Mouse (Mus musculus): Measurements from ENCODE around the gene Cacna1b. TPM values are rescaled to one million over a fixed set of nuclear protein-coding genes. Genes with fewer than 3 reads are reported as not detected.

Cacna1b gene
- polyA plus RNA-seq, 1 experiment from 2014 or later = 0.23 TPM

- DNase-seq (ENCODE audit: low spot score) = peak; percentile 48
- Histone ChIP-seq H3K4me3 (ENCODE audit: low read depth, low read length) (peak overlapping the region; percentile 26; the same call in 1 of the 2 replicates), H3K36me3 (ENCODE audit: control insufficient read depth, insufficient read depth, low read length) (no peaks in the 10 kb centered on the region), H3K27ac (ENCODE audit: low read depth, low read length) (no peak overlapping the region), H3K4me1 (replicated peaks; ENCODE audit: control insufficient read depth, insufficient read depth, low read length) (no peaks in the 10 kb centered on the region), H3K9ac (ENCODE audit: low read depth, low read length) (no peak overlapping the region), H3K9me3 (ENCODE audit: control insufficient read depth, low read length) (no peaks in the 10 kb centered on the region), H3K4me2 (peak overlapping the region; percentile 55), H3K27me3 (replicated peaks; ENCODE audit: control insufficient read depth, insufficient read depth, low read length) (peaks cover 18% of the 10 kb centered on the region)
- ATAC-seq (replicated peaks; ENCODE audit: low FRiP score) = no peak; the same call in 1 of the 2 replicates
- WGBS = 23% methylated on average over 50 of the region's 50 CpGs
Observed at GRCm38 (mm10) chr2:24679012-24679651, 83.8 kb downstream of the Cacna1b start.

DNA sequence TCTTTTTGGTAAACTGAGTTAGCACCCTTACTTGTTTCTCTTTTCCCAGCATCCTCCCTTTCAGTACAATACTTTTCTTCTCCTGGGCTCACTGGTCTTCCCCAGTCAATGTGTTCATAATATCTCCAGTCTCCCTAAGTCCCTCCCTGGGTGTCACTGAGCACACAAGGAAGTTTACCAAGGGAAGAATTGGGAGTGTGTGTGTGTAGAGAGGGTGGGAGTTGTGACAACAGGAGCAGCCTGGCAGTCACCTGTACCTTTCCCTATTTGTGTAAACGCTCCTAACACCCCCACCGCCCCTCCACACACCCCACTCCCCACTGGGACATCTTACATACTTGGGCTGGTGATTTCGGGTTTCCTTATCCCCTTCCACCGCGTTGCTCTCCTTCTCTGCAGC is 84.4 kb downstream of the Cacna1b start:
- H3K9ac ChIP-seq (ENCODE audit: low read depth, low read length) = no peak overlapping the region
- H3K36me3 ChIP-seq (ENCODE audit: control insufficient read depth, insufficient read depth, low read length) = no peaks in the 10 kb centered on the region
- no peak overlapping the region for H3K27ac ChIP-seq (ENCODE audit: low read depth, low read length)
- H3K27me3 ChIP-seq (replicated peaks; ENCODE audit: control insufficient read depth, insufficient read depth, low read length) = peaks cover 18% of the 10 kb centered on the region
- H3K4me2 ChIP-seq = peak overlapping the region; percentile 55
- DNase-seq (ENCODE audit: low spot score) (no peak), ATAC-seq (replicated peaks; ENCODE audit: low FRiP score) (no peak)
- no peaks in the 10 kb centered on the region for H3K4me1 ChIP-seq (replicated peaks; ENCODE audit: control insufficient read depth, insufficient read depth, low read length)
- H3K9me3 ChIP-seq (ENCODE audit: control insufficient read depth, low read length) = no peaks in the 10 kb centered on the region
- no peak overlapping the region for H3K4me3 ChIP-seq (ENCODE audit: low read depth, low read length)
- 67% methylated on average over 5 of the region's 5 CpGs for WGBS

GRCm38 (mm10) chr2:24678110-24678509 is 84.8 kb downstream of the Cacna1b start:
- no peaks in the 10 kb centered on the region for H3K4me1 ChIP-seq (replicated peaks; ENCODE audit: control insufficient read depth, insufficient read depth, low read length)
- ATAC-seq (replicated peaks; ENCODE audit: low FRiP score) = no peak
- no peaks in the 10 kb centered on the region for H3K9me3 ChIP-seq (ENCODE audit: control insufficient read depth, low read length)
- no peak overlapping the region for H3K27ac ChIP-seq (ENCODE audit: low read depth, low read length)
- no peak overlapping the region for H3K4me2 ChIP-seq
- no peak for DNase-seq (ENCODE audit: low spot score)
- H3K27me3 ChIP-seq (replicated peaks; ENCODE audit: control insufficient read depth, insufficient read depth, low read length) = peaks cover 18% of the 10 kb centered on the region
- 70% methylated on average over 4 of the region's 4 CpGs for WGBS
- no peaks in the 10 kb centered on the region for H3K36me3 ChIP-seq (ENCODE audit: control insufficient read depth, insufficient read depth, low read length)
- no peak overlapping the region for H3K4me3 ChIP-seq (ENCODE audit: low read depth, low read length)
- H3K9ac ChIP-seq (ENCODE audit: low read depth, low read length) = no peak overlapping the region

- Histone ChIP-seq H3K27ac (ENCODE audit: low read depth, low read length) (no peak overlapping the region), H3K4me3 (ENCODE audit: low read depth, low read length) (no peak overlapping the region), H3K36me3 (ENCODE audit: control insufficient read depth, insufficient read depth, low read length) (no peaks in the 10 kb centered on the region), H3K4me2 (no peak overlapping the region), H3K4me1 (replicated peaks; ENCODE audit: control insufficient read depth, insufficient read depth, low read length) (no peaks in the 10 kb centered on the region), H3K9me3 (ENCODE audit: control insufficient read depth, low read length) (no peaks in the 10 kb centered on the region), H3K9ac (ENCODE audit: low read depth, low read length) (no peak overlapping the region), H3K27me3 (replicated peaks; ENCODE audit: control insufficient read depth, insufficient read depth, low read length) (peaks cover 18% of the 10 kb centered on the region)
- DNase-seq (ENCODE audit: low spot score) = no peak
- WGBS = 84% methylated on average over 3 of the region's 3 CpGs
- no peak for ATAC-seq (replicated peaks; ENCODE audit: low FRiP score)
Observed at GRCm38 (mm10) chr2:24677629-24678028, 85.3 kb downstream of the Cacna1b start.

DNA sequence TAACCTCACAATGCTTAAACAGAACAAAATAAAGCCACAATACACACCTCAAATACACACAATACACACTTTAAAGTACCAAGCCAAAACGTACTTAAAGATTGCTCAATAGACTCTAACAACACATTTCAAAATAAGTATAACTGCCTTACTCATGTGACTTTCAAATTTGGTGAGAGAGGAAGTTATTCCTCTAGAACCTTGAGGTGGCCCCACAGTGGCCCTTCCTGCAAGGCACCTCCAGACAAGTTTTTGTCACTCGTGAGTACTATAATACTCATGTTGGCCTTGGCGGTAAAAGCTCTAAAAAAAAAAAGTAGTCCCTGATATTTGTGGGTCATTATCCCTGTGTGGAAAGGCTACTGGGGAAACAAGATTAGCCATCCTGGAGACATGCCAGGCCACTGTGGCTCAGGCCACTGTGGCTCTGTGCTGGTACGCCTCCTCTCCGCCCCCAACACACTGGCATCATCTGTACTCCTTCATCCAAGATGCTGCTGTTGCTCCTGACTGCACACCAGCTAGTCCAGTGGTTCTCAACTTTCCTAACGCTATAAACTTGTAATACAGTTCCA is 88.4 kb downstream of the Cacna1b start:
- no peaks in the 10 kb centered on the region for H3K4me1 ChIP-seq (replicated peaks; ENCODE audit: control insufficient read depth, insufficient read depth, low read length)
- H3K27ac ChIP-seq (ENCODE audit: low read depth, low read length) = no peak overlapping the region
- 74% methylated on average over 6 of the region's 6 CpGs for WGBS
- no peak for DNase-seq (ENCODE audit: low spot score)
- no peak overlapping the region for H3K4me3 ChIP-seq (ENCODE audit: low read depth, low read length)
- H3K9me3 ChIP-seq (ENCODE audit: control insufficient read depth, low read length) = no peaks in the 10 kb centered on the region
- no peaks in the 10 kb centered on the region for H3K36me3 ChIP-seq (ENCODE audit: control insufficient read depth, insufficient read depth, low read length)
- ATAC-seq (replicated peaks; ENCODE audit: low FRiP score) = no peak
- H3K4me2 ChIP-seq = no peak overlapping the region
- peaks cover 11% of the 10 kb centered on the region for H3K27me3 ChIP-seq (replicated peaks; ENCODE audit: control insufficient read depth, insufficient read depth, low read length)
- no peak overlapping the region for H3K9ac ChIP-seq (ENCODE audit: low read depth, low read length)

- no peak overlapping the region for H3K4me2 ChIP-seq
- DNase-seq (ENCODE audit: low spot score) (no peak), ATAC-seq (replicated peaks; ENCODE audit: low FRiP score) (no peak)
- no peaks in the 10 kb centered on the region for H3K27me3 ChIP-seq (replicated peaks; ENCODE audit: control insufficient read depth, insufficient read depth, low read length)
- no peaks in the 10 kb centered on the region for H3K9me3 ChIP-seq (ENCODE audit: control insufficient read depth, low read length)
- H3K4me3 ChIP-seq (ENCODE audit: low read depth, low read length) = no peak overlapping the region
- 87% methylated on average over 5 of the region's 5 CpGs for WGBS
- no peaks in the 10 kb centered on the region for H3K4me1 ChIP-seq (replicated peaks; ENCODE audit: control insufficient read depth, insufficient read depth, low read length)
- no peaks in the 10 kb centered on the region for H3K36me3 ChIP-seq (ENCODE audit: control insufficient read depth, insufficient read depth, low read length)
- H3K27ac ChIP-seq (ENCODE audit: low read depth, low read length) = no peak overlapping the region
- no peak overlapping the region for H3K9ac ChIP-seq (ENCODE audit: low read depth, low read length)
Observed at GRCm38 (mm10) chr2:24668598-24668997, 94.4 kb downstream of the Cacna1b start.

GRCm38 (mm10) chr2:24664678-24665257 is 98.2 kb downstream of the Cacna1b start:
- 34% methylated on average over 9 of the region's 9 CpGs for WGBS
- no peak for ATAC-seq (replicated peaks; ENCODE audit: low FRiP score)
- Histone ChIP-seq H3K27ac (ENCODE audit: low read depth, low read length) (no peak overlapping the region), H3K4me3 (ENCODE audit: low read depth, low read length) (no peak overlapping the region), H3K27me3 (replicated peaks; ENCODE audit: control insufficient read depth, insufficient read depth, low read length) (no peaks in the 10 kb centered on the region), H3K36me3 (ENCODE audit: control insufficient read depth, insufficient read depth, low read length) (no peaks in the 10 kb centered on the region), H3K9ac (ENCODE audit: low read depth, low read length) (no peak overlapping the region), H3K4me1 (replicated peaks; ENCODE audit: control insufficient read depth, insufficient read depth, low read length) (no peaks in the 10 kb centered on the region), H3K4me2 (no peak overlapping the region), H3K9me3 (ENCODE audit: control insufficient read depth, low read length) (no peaks in the 10 kb centered on the region)
- no peak for DNase-seq (ENCODE audit: low spot score)

GRCm38 (mm10) chr2:24659150-24659775 is 103.7 kb downstream of the Cacna1b start:
- Histone ChIP-seq H3K27ac (ENCODE audit: low read depth, low read length) (no peak overlapping the region), H3K27me3 (replicated peaks; ENCODE audit: control insufficient read depth, insufficient read depth, low read length) (no peaks in the 10 kb centered on the region), H3K4me3 (ENCODE audit: low read depth, low read length) (no peak overlapping the region), H3K4me2 (no peak overlapping the region), H3K9ac (ENCODE audit: low read depth, low read length) (no peak overlapping the region), H3K36me3 (ENCODE audit: control insufficient read depth, insufficient read depth, low read length) (no peaks in the 10 kb centered on the region), H3K9me3 (ENCODE audit: control insufficient read depth, low read length) (no peaks in the 10 kb centered on the region), H3K4me1 (replicated peaks; ENCODE audit: control insufficient read depth, insufficient read depth, low read length) (no peaks in the 10 kb centered on the region)
- ATAC-seq (replicated peaks; ENCODE audit: low FRiP score) (no peak), DNase-seq (ENCODE audit: low spot score) (no peak)
- WGBS = 70% methylated on average over 6 of the region's 6 CpGs

Measured in liver, embryonic 11.5 days (tissue).